Mouse (Mus musculus) forebrain, embryonic 16.5 days (tissue): ENCODE measurements around the gene Spint2. TPM values are rescaled to one million over a fixed set of nuclear protein-coding genes. Genes with fewer than 3 reads are reported as not detected.
A peak's percentile ranks its signal among the peaks of the same experiment; 100 is the strongest.

Experiments
- ATAC-seq: fragments of 200-750 bp; cut with Nextera tagmentation; 2 replicates; pipeline ENCODE4 v1.8.0; 2017; ENCODE audit warnings: mild to moderate bottlenecking, moderate library complexity
- H3K27ac ChIP-seq: fragments of 300-500 bp; sonication (generic); 2 replicates; pipeline ENCODE4 v1.5.1; 2014; ENCODE audit warnings: low read length, control low read depth
- H3K27me3 ChIP-seq: fragments of 300-500 bp; sonication (generic); replicated peaks from 2 replicates; pipeline ENCODE4 v1.6.1; 2014; ENCODE audit warnings: low read length; ENCODE audit not compliant: control insufficient read depth, insufficient read depth
- H3K36me3 ChIP-seq: fragments of 300-500 bp; sonication (generic); 2 replicates; pipeline ENCODE4 v1.6.1; 2014; ENCODE audit not compliant: control insufficient read depth, insufficient read depth
- H3K4me1 ChIP-seq: fragments of 300-500 bp; sonication (generic); replicated peaks from 2 replicates; pipeline ENCODE4 v1.6.1; 2014; ENCODE audit warnings: low read length; ENCODE audit not compliant: control insufficient read depth, insufficient read depth
- H3K4me2 ChIP-seq: fragments of 300-500 bp; sonication (generic); 2 replicates; pipeline ENCODE4 v1.6.1; 2014; ENCODE audit warnings: mild to moderate bottlenecking, low read length, control low read depth
- H3K4me3 ChIP-seq: fragments of 300-500 bp; sonication (generic); replicated peaks from 2 replicates; pipeline ENCODE4 v1.5.1; 2014; ENCODE audit warnings: mild to moderate bottlenecking, low read length, control low read depth
- H3K9ac ChIP-seq: fragments of 300-500 bp; sonication (generic); replicated peaks from 2 replicates; pipeline ENCODE4 v1.6.1; 2014; ENCODE audit warnings: low read depth, low read length, control low read depth
- H3K9me3 ChIP-seq: fragments of 300-500 bp; sonication (generic); 2 replicates; pipeline ENCODE4 v1.6.1; 2016; ENCODE audit warnings: low read length; ENCODE audit not compliant: control insufficient read depth
- WGBS: fragments of 180-500 bp; shearing (Covaris S2); extraction: QIAGEN DNeasy Blood & Tissue Kit; methylation state at CpG from one replicate; pipeline ENCODE4 v1.1.7; 2014; 5-methylcytosine and 5-hydroxymethylcytosine counted together
- polyA plus RNA-seq: library from polyadenylated mRNA; unstranded; fragments of >200 nt; fragmentation: Nextera tagmentation; extraction: Ambion mirVana; gene quantifications from 2 replicates; pipeline ENCODE4 v1.2.1, GENCODE M21; 2015

Spint2 gene
- polyA plus RNA-seq, 1 experiment from 2014 or later, result 50.9 TPM

DNA sequence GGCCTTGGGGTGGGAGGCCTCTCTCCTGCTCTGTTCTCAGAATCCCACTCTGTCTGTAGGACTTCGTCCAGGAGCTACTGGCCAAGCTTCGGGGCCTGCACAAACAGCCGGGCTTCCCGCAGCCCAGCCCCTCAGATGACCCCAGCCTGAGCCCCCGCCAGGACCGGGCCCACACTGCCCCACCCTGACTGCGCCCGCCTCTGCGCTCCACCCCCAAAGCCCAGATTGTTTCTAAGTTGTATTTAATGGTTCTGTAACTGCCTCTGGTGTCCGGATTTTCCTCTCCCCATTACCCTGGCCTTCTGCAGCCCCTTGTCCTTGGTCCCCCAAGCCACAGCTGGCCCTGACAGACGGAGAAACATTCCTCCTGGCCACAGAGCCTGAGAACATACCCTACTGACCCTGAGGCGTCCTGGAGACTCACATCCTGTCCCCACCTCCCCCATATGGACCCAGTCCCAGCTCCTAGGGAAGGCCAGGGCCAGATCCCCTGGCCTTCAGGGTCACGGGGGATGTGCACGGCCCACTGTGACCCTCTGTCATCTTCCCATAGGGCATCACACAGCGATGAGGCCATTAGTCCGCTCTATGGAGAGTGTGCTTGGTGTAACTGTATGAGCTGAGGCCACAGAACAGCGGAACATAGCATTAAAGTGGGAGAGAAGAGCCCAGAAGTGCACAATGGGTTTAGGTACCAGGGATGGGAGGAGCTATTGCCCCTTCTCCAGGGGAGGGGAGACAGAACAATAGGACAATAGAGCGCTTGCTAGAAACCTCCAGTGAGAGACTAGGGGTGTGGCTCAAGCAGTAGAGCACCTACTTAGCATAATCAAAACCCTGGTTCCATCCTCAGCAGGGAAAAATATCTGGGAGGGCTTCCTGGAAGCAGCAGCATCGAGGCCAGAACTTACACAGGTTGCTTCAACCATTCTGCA is 11.7 kb upstream of the Spint2 start:
- Histone ChIP-seq H3K9ac (0 out of 2 replicates have a peak overlapping the region, but pooled peaks have one; percentile 27), H3K4me2 (no peak overlapping the region), H3K36me3 (no peaks in the 10 kb centered on the region), H3K9me3 (no peaks in the 10 kb centered on the region), H3K27ac (peak overlapping the region; percentile 80), H3K4me3 (no peak overlapping the region), H3K4me1 (peaks cover 37% of the 10 kb centered on the region), H3K27me3 (no peaks in the 10 kb centered on the region)
- no peak for ATAC-seq
- WGBS, result 42% methylated on average over 19 of the region's 19 CpGs

DNA sequence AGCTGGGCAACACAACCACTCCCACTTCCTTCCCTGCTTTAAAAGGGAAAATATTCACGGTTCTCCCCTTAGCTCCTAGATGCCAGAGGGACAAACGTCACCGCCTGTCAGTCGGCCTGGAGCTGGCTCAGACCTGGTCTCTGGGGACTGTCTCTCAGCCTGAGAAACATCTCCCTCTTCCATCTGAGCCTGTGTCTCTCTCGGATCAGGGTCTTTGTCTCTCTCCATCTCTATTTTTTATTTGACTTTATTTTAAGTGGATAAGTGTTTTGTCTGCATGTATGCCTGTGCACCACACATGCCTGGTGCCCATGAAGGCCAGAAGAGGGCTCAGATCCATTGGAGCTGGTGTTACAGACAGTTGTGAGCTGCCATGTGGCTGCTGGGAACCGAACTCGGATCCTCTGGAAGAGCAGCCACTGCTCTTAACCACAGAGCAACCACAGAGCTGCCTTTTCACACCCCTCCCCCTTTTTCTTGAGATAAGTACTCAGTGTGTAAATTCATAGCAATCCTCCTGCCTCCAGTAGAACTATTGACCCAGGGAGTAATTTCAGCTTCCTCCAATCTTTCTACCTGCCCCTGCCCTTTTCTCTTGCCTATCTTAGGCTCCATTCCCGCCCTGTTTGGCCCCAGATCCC is 10.9 kb upstream of the Spint2 start:
- no peak overlapping the region for H3K9ac ChIP-seq
- H3K4me3 ChIP-seq, result no peak overlapping the region
- H3K27me3 ChIP-seq, result no peaks in the 10 kb centered on the region
- no peaks in the 10 kb centered on the region for H3K9me3 ChIP-seq
- H3K4me2 ChIP-seq, result peak overlapping the region; percentile 29; the same call in 1 of the 2 replicates
- H3K27ac ChIP-seq, result peak overlapping the region; percentile 80
- H3K4me1 ChIP-seq, result peaks cover 37% of the 10 kb centered on the region
- peak; percentile 31; the same call in 1 of the 2 replicates for ATAC-seq
- WGBS, result 24% methylated on average over 8 of the region's 8 CpGs
- no peaks in the 10 kb centered on the region for H3K36me3 ChIP-seq

DNA sequence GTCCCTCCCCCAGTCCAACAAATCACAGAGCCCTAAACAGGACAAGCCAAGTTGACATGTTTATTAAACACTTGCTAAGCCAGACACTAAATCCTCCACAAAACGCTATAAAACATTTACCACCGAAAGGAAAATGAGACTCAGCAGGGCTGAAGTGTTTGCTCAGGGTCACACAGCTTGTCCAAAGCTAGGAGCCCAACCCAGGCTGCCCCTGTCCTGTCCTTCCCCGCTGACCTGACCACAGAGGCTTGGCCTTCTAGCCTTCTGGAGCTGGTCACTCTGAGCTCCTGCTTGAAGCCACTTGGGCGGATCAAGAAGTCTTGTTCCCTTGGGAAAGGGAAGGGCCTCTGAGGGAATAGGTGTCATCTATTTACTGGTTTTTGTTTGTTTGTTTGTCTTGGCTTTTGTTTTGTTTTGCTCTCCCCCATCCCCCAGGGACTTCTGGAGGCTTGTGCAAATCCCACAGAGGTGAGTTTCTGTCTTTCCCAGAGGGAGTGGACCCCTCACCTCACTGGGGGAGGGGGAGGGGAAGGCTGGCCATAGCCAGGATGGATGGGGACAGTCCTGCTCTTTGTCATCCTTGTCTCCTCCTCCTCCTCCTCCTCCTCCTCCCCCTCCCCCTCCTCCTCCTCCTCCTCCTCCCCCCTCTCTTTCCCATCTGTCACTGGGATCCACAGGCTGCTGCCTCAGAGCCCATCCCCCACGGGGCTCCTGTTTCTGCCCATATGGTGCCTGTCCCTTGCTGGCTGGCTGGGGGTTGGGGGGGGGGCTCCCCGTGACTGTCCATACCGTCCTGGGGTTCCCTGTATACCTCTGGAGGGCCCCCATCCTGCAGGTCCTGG is 10.1 kb upstream of the Spint2 start:
- Histone ChIP-seq H3K27me3 (no peaks in the 10 kb centered on the region), H3K4me3 (no peak overlapping the region), H3K4me1 (peaks cover 37% of the 10 kb centered on the region), H3K9ac (0 out of 2 replicates have a peak overlapping the region, but pooled peaks have one; percentile 15), H3K4me2 (peak overlapping the region; percentile 29), H3K9me3 (no peaks in the 10 kb centered on the region), H3K27ac (peak overlapping the region; percentile 86), H3K36me3 (no peaks in the 10 kb centered on the region)
- ATAC-seq, result peak; percentile 56
- 27% methylated on average over 6 of the region's 7 CpGs for WGBS

DNA sequence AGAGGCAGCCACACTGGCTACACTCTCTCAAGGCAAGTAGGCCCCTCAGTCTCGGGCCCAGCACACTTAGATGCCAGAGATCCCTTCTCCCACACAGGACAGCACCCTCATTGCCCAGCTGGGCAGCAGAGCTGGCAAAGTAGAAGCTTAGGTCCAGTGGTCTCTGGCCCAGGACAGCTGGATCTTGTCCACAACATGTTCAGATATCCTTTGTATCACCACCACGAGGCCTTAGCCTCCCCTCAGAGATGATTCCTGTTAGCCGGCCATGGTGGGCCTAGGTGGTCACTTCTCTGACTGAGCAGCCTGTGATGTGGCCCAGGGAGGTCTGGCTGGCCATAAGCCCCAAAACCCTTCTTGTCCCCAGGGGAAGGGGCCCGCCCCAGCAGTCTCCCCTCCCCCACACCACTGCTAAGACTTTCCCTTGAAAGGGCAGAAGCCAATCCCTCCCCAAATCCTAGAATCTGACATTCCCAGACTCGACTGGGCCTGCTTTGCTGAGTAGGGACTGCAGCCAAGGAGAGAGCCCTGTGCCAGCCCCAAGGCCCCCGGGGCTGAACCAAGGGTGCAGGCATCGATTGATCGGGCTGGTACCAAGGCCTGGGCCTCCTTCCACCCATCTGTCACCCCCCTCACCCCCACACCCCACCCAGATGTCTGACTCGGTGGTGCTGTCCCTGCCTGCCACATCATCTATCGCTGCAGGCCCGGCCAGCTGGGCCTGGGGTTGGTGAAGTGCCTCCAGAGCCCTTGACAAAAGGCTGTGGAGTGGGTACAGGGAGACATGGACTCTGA is 9.2 kb upstream of the Spint2 start:
- H3K4me1 ChIP-seq, result peaks cover 37% of the 10 kb centered on the region
- no peaks in the 10 kb centered on the region for H3K9me3 ChIP-seq
- peak; percentile 32 for ATAC-seq
- H3K27me3 ChIP-seq, result no peaks in the 10 kb centered on the region
- peak overlapping the region; percentile 86 for H3K27ac ChIP-seq
- H3K4me3 ChIP-seq, result no peak overlapping the region
- no peak overlapping the region for H3K9ac ChIP-seq
- H3K36me3 ChIP-seq, result no peaks in the 10 kb centered on the region
- peak overlapping the region; percentile 5; the same call in 1 of the 2 replicates for H3K4me2 ChIP-seq
- WGBS, result 36% methylated on average over 11 of the region's 11 CpGs

DNA sequence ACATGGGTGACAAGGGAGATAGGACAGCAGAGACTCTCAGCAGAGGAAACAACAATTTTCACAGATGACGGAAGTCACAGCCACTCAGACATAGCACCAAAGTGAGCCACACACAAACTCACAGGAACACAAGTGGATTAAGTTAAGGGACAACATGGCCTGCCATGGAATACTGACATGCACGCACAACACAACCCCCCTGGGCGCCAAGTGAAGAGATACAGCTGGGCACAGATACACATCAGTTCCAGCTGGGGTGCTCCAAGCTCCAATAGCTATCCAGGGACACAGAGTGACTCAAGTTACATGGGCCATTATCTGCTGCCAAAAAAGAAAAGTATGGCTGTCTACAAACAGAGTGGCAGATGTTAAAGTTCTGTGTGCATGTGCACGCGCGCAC is 8.1 kb upstream of the Spint2 start:
- H3K27ac ChIP-seq, result no peak overlapping the region
- no peak overlapping the region; the same call in 1 of the 2 replicates for H3K4me2 ChIP-seq
- H3K9ac ChIP-seq, result peak overlapping the region; percentile 70
- H3K4me1 ChIP-seq, result peaks cover 37% of the 10 kb centered on the region
- H3K36me3 ChIP-seq, result no peaks in the 10 kb centered on the region
- WGBS, result 79% methylated on average over 6 of the region's 6 CpGs
- H3K27me3 ChIP-seq, result no peaks in the 10 kb centered on the region
- no peak for ATAC-seq
- peak overlapping the region; percentile 60 for H3K4me3 ChIP-seq
- no peaks in the 10 kb centered on the region for H3K9me3 ChIP-seq

DNA sequence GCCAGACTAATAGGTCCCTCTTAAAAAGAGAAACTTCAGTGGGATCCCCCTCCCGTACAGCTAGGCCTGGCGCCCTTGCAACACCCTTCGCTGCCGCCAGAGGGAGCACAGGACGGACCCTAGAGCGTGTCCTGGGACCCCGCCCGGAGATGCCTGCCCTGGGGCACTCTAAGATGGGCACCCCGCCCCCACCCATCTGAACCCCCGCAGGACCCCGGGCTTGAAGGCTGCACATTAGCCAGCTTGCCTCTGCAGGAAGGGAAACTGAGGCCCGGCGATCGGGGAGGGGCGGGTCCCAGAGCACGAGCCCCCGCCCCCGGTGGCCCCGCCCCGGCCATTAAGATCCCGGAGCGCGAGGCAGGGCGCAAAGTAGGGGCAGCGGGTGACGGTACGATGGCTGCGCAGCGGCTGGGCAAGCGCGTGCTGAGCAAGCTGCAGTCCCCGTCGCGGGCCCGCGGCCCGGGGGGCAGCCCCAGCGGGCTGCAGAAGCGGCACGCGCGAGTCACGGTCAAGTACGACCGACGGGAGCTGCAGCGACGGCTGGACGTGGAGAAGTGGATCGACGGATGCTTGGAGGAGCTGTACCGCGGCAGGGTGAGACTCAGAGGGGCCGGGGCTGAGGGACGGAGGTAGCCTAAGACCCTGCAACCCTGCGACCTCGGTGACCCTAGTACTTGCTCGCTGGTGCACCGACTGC is 7.4 kb upstream of the Spint2 start, which contains the start of gene Ppp1r14a:
TSS of gene Ppp1r14a (plus strand) at position 367 of the 697 bp plus-strand sequence.
- H3K4me3 ChIP-seq, result peak within 1 kb of the TSS; percentile 60
- H3K4me1 ChIP-seq, result peaks cover 37% of the 10 kb centered on the region
- peak within 1 kb of the TSS; percentile 70 for H3K9ac ChIP-seq
- H3K27me3 ChIP-seq, result no peaks in the 10 kb centered on the region
- WGBS, result under 1% methylated on average over 59 of the region's 59 CpGs
- no peaks in the 10 kb centered on the region for H3K36me3 ChIP-seq
- ATAC-seq, result peak; percentile 25; the same call in 1 of the 2 replicates
- H3K9me3 ChIP-seq, result no peaks in the 10 kb centered on the region
- H3K4me2 ChIP-seq, result peak within 1 kb of the TSS; percentile 91
- no peak within 1 kb of the TSS for H3K27ac ChIP-seq

DNA sequence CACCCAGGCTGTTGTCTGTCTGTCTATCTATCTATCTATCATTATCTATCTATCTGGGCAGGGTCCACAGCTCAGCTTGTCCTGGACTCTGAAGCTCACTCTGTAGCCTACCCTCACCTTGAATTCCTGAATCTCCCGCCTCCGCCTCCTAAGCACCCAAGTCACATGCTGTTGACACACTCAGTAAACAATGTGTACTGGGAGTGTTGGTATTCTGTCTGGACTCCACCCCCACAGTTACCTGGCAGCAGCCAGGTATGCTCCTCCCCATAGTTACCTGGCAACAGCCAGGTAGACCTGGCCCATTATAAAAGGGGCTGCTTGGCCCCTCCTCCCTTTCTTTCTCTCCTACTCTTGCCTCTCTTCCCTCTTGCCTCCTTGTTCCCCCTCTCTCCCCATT is 6.4 kb upstream of the Spint2 start:
- Histone ChIP-seq H3K27me3 (no peaks in the 10 kb centered on the region; the same call in 1 of the 2 replicates), H3K27ac (no peak overlapping the region), H3K9ac (no peak overlapping the region), H3K4me3 (no peak overlapping the region), H3K4me2 (no peak overlapping the region), H3K4me1 (peaks cover 32% of the 10 kb centered on the region), H3K9me3 (no peaks in the 10 kb centered on the region), H3K36me3 (no peaks in the 10 kb centered on the region)
- ATAC-seq, result no peak
- 92% methylated on average over 2 of the region's 2 CpGs for WGBS

DNA sequence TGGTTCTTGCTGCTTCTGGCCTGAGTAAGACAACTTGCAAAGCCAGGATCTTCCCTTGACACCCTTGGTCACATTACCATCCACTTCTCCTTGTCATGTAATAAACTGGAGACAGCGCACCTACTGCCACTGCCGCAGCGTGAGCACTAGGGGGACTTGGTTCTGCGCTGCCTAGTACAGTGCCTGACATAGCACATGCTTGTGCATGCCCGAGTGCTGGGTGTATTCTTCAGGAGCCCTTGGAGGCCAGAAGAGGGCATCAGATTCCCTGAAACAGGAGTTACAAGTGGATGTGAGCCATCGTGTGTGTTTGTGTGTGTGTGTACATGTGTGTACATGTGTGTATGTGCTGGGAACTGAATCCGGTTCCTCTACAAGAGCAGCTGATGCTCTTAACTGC is 5.8 kb upstream of the Spint2 start:
- Histone ChIP-seq H3K4me3 (no peak overlapping the region), H3K27ac (no peak overlapping the region), H3K9ac (no peak overlapping the region), H3K4me2 (no peak overlapping the region), H3K9me3 (no peaks in the 10 kb centered on the region), H3K4me1 (peaks cover 27% of the 10 kb centered on the region), H3K36me3 (no peaks in the 10 kb centered on the region), H3K27me3 (no peaks in the 10 kb centered on the region; the same call in 1 of the 2 replicates)
- no peak for ATAC-seq
- 85% methylated on average over 7 of the region's 7 CpGs for WGBS
